Mouse (Mus musculus): Measurements from ENCODE around the gene Zmiz1. TPM values are rescaled to one million over a fixed set of nuclear protein-coding genes. Genes with fewer than 3 reads are reported as not detected.
A peak's percentile ranks its signal among the peaks of the same experiment; 100 is the strongest.

Gene Zmiz1
- total RNA-seq, 2 experiments from 2014 or later, result 26.4 to 29.8 TPM

- no peak for DNase-seq
Observed at GRCm38 (mm10) chr14:25640421-25641056, 181.6 kb downstream of the Zmiz1 start.

GRCm38 (mm10) chr14:25641067-25641466 lies 182.1 kb downstream of the Zmiz1 start:
- no peak for DNase-seq

GRCm38 (mm10) chr14:25645717-25646116 lies 186.7 kb downstream of the Zmiz1 start:
- no peak for DNase-seq

- peak; percentile 62 for DNase-seq
Observed at GRCm38 (mm10) chr14:25646161-25646621, 187.2 kb downstream of the Zmiz1 start.

- no peak for DNase-seq
Observed at GRCm38 (mm10) chr14:25651131-25651530, 192.1 kb downstream of the Zmiz1 start.

GRCm38 (mm10) chr14:25651905-25652304 lies 192.9 kb downstream of the Zmiz1 start:
- DNase-seq, result no peak

GRCm38 (mm10) chr14:25654401-25655197 lies 195.6 kb downstream of the Zmiz1 start:
- no peak for DNase-seq

GRCm38 (mm10) chr14:25660661-25661060 lies 201.7 kb downstream of the Zmiz1 start:
- no peak for DNase-seq

- DNase-seq, result no peak
Observed at GRCm38 (mm10) chr14:25661185-25661920, 202.4 kb downstream of the Zmiz1 start.

GRCm38 (mm10) chr14:25663649-25664309 lies 204.8 kb downstream of the Zmiz1 start:
- DNase-seq, result no peak

- no peak for DNase-seq
Observed at GRCm38 (mm10) chr14:25664310-25664695, 205.3 kb downstream of the Zmiz1 start.

- DNase-seq, result no peak
Observed at GRCm38 (mm10) chr14:25665314-25665970, 206.5 kb downstream of the Zmiz1 start.

GRCm38 (mm10) chr14:25666668-25667376 lies 207.8 kb downstream of the Zmiz1 start:
- no peak for DNase-seq

- DNase-seq, result no peak
Observed at GRCm38 (mm10) chr14:25667587-25667986, 208.6 kb downstream of the Zmiz1 start.

- no peak for DNase-seq
Observed at GRCm38 (mm10) chr14:25679625-25680024, 220.6 kb downstream of the Zmiz1 start.

- DNase-seq, result no peak
Observed at GRCm38 (mm10) chr14:25682020-25682419, 223.0 kb downstream of the Zmiz1 start.

GRCm38 (mm10) chr14:25686216-25686945 lies 227.4 kb downstream of the Zmiz1 start:
- DNase-seq, result no peak

- DNase-seq, result no peak
Observed at GRCm38 (mm10) chr14:25686983-25687901, 228.3 kb downstream of the Zmiz1 start.

GRCm38 (mm10) chr14:25693271-25693887 lies 234.4 kb downstream of the Zmiz1 start:
- DNase-seq, result no peak

All from gastrocnemius, postnatal 25 days (tissue).